Mouse (Mus musculus): Measurements from ENCODE around the gene Gtf2f2. TPM values are rescaled to one million over a fixed set of nuclear protein-coding genes. Genes with fewer than 3 reads are reported as not detected.
"Not testable (repeated sequence)": the region's sequence is repeated elsewhere in the genome, so short reads cannot be mapped to it uniquely, and the experiment has no call there.

Gene Gtf2f2
- polyA plus RNA-seq, 1 experiment from 2014 or later, result 41.8 TPM

DNA sequence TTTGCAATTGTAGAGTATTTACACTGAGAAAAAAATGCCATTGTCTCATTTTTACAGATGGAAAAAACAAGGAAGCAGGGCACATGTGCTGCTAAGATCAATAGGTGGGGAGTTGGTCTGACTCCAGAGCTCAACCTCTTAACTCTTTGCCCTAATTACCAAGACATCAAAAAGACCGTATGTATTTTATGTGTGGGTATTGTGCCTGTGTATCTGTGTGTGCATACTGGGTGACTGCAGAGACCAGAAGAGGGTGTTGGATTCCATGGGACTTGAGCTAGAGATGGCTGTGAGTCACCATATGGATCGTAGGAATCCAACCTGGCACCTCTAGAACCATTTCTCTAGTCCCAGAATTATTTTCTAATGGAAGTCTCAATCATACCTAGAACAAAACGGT lies 68.3 kb downstream of the Gtf2f2 start:
- H3K27ac ChIP-seq, result no peak overlapping the region
- ATAC-seq (ENCODE audit: low FRiP score) (no peak), DNase-seq (ENCODE audit: low spot score) (no peak)
- no peaks in the 10 kb centered on the region for H3K36me3 ChIP-seq (replicated peaks; ENCODE audit: control insufficient read depth, insufficient read depth)
- 98% methylated on average over 3 of the region's 3 CpGs for WGBS
- H3K9ac ChIP-seq, result no peak overlapping the region
- H3K4me1 ChIP-seq (replicated peaks; ENCODE audit: control insufficient read depth, insufficient read depth, low read length), result 0 out of 2 replicates have a peak, but pooled peaks cover 3% of the 10 kb centered on the region
- no peak overlapping the region for H3K4me3 ChIP-seq (replicated peaks; ENCODE audit: low read length)
- no peak overlapping the region for H3K4me2 ChIP-seq (replicated peaks)
- no peaks in the 10 kb centered on the region for H3K9me3 ChIP-seq (ENCODE audit: control insufficient read depth, low read length)
- no peaks in the 10 kb centered on the region for H3K27me3 ChIP-seq (ENCODE audit: control insufficient read depth, insufficient read depth, low read length)

DNA sequence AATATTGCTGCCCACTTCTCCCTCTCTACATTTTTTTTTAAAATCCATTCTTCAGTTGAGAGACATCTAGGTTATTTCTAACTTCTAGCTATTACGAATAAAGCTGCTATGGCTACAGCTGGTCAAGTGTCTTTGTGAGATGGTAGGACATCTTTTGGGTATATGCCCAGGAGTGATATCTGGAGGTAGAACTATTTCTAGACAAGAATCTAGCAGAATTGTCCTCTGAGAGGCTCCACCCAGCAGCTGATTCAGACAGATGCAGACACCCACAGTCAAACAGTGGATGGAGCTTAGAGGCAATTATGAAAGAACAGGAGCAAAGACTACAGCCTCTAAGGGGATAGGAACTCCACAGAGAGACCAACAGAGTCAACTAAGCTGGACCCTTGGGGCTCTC lies 69.2 kb downstream of the Gtf2f2 start:
- Histone ChIP-seq H3K27me3 (ENCODE audit: control insufficient read depth, insufficient read depth, low read length) (no peaks in the 10 kb centered on the region), H3K4me2 (replicated peaks) (no peak overlapping the region), H3K9ac (no peak overlapping the region), H3K9me3 (ENCODE audit: control insufficient read depth, low read length) (no peaks in the 10 kb centered on the region), H3K4me1 (replicated peaks; ENCODE audit: control insufficient read depth, insufficient read depth, low read length) (no peaks in the 10 kb centered on the region), H3K4me3 (replicated peaks; ENCODE audit: low read length) (no peak overlapping the region), H3K36me3 (replicated peaks; ENCODE audit: control insufficient read depth, insufficient read depth) (no peaks in the 10 kb centered on the region), H3K27ac (no peak overlapping the region)
- whole genome bisulfite sequencing, result 97% methylated on average over 1 of the region's 1 CpGs
- DNase-seq (ENCODE audit: low spot score) (no peak), ATAC-seq (ENCODE audit: low FRiP score) (no peak)

DNA sequence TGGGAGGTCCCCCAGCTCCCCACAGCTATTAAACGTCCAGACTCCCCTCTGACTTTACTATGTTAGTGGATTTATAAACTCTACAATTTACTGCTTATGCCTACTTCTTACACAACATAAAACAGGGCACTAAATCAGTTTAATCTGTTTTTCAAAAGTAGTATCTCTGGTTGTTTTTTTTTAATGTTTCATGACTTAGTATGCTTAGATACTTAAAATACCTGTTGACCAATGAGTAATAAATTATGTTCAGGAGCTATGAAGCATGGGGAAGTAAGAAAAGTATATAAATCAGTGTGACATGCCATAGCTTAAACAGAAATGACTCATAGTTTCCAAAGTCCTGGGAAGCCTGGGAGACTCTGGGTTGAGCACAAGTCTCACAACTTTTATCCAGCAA lies 73.0 kb downstream of the Gtf2f2 start:
- no peak overlapping the region for H3K4me3 ChIP-seq (replicated peaks; ENCODE audit: low read length)
- ATAC-seq (ENCODE audit: low FRiP score) (no peak), DNase-seq (ENCODE audit: low spot score) (no peak)
- no peaks in the 10 kb centered on the region for H3K27me3 ChIP-seq (ENCODE audit: control insufficient read depth, insufficient read depth, low read length)
- no peaks in the 10 kb centered on the region for H3K4me1 ChIP-seq (replicated peaks; ENCODE audit: control insufficient read depth, insufficient read depth, low read length)
- no peak overlapping the region for H3K27ac ChIP-seq
- WGBS, result 78% methylated on average over 1 of the region's 1 CpGs
- no peaks in the 10 kb centered on the region for H3K9me3 ChIP-seq (ENCODE audit: control insufficient read depth, low read length)
- H3K9ac ChIP-seq, result no peak overlapping the region
- H3K4me2 ChIP-seq (replicated peaks), result no peak overlapping the region
- H3K36me3 ChIP-seq (replicated peaks; ENCODE audit: control insufficient read depth, insufficient read depth), result no peaks in the 10 kb centered on the region

DNA sequence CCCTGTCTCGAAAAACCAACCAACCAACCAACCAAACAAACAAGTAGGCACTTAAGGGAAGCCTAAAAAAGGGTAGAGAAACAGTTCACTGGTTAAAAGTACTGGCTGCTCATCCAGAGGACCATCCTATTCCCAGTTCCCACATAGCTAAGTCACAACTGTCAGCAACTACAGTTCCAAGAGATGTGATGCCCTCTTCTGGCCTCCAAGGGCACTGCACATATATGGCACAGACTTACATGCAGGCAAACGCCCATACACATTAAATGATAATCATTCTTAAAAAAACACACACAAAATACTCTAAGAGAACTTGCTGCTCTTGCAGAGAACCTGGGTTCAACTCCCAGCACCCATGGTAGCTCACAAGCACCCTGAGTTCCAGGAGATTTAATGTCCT lies 76.3 kb downstream of the Gtf2f2 start:
- Histone ChIP-seq H3K27me3 (ENCODE audit: control insufficient read depth, insufficient read depth, low read length) (no peaks in the 10 kb centered on the region), H3K4me2 (replicated peaks) (no peak overlapping the region), H3K4me3 (replicated peaks; ENCODE audit: low read length) (no peak overlapping the region), H3K9ac (no peak overlapping the region), H3K36me3 (replicated peaks; ENCODE audit: control insufficient read depth, insufficient read depth) (no peaks in the 10 kb centered on the region), H3K27ac (no peak overlapping the region), H3K9me3 (ENCODE audit: control insufficient read depth, low read length) (no peaks in the 10 kb centered on the region), H3K4me1 (replicated peaks; ENCODE audit: control insufficient read depth, insufficient read depth, low read length) (no peaks in the 10 kb centered on the region)
- DNase-seq (ENCODE audit: low spot score) (no peak), ATAC-seq (ENCODE audit: low FRiP score) (no peak)
- 84% methylated on average over 2 of the region's 2 CpGs for WGBS

DNA sequence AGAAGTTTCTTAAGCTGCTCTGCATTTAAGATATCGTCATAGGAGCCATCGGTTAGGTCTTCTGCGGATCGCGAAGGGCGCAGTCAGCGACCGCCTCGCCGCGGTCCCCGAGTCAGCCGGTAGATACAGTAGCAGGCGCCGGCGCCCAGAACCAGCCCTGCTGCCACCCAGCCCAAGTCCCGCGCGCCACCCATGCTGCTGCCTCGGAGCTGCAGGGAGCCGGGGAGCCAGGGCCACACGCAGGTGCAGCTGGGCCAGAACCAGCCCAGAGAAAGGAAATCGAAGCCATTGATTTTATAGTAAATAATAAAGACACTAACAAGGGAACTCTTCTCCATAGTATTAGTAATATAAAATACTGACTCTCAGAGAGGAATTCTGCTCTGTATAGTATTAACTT lies 79.4 kb downstream of the Gtf2f2 start:
- Histone ChIP-seq H3K9me3 (ENCODE audit: control insufficient read depth, low read length) (no peaks in the 10 kb centered on the region), H3K4me1 (replicated peaks; ENCODE audit: control insufficient read depth, insufficient read depth, low read length) (no peaks in the 10 kb centered on the region), H3K4me3 (replicated peaks; ENCODE audit: low read length) (no peak overlapping the region), H3K9ac (no peak overlapping the region), H3K36me3 (replicated peaks; ENCODE audit: control insufficient read depth, insufficient read depth) (no peaks in the 10 kb centered on the region), H3K27me3 (ENCODE audit: control insufficient read depth, insufficient read depth, low read length) (no peaks in the 10 kb centered on the region), H3K4me2 (replicated peaks) (no peak overlapping the region), H3K27ac (no peak overlapping the region)
- DNase-seq (ENCODE audit: low spot score) (no peak), ATAC-seq (ENCODE audit: low FRiP score) (no peak)
- WGBS, result 98% methylated on average over 23 of the region's 23 CpGs

DNA sequence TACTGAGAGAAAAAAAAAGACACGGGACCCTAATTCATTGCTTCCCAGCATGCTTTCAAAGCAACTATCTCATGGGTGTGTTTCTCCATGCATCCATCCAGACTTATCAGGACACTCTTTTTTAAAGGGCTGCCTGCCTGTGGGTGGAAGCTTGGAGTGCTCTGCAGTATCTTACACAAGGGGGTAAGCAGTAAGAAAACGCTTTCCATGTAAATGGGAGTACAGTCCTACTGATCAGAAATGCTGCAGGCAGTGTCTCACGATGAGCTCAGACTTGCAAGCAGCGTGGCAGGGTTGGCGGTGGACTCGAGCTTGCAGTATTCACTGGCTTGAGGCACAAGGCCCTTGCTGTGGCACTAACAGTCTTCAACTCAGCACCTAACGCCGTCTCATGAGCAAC lies 81.0 kb downstream of the Gtf2f2 start:
- 87% methylated on average over 8 of the region's 8 CpGs for WGBS
- ATAC-seq (ENCODE audit: low FRiP score); DNase-seq (ENCODE audit: low spot score); H3K4me2 ChIP-seq (replicated peaks); H3K4me3 ChIP-seq (replicated peaks; ENCODE audit: low read length); H3K9ac ChIP-seq; H3K9me3 ChIP-seq (ENCODE audit: control insufficient read depth, low read length); H3K36me3 ChIP-seq (replicated peaks; ENCODE audit: control insufficient read depth, insufficient read depth); H3K4me1 ChIP-seq (replicated peaks; ENCODE audit: control insufficient read depth, insufficient read depth, low read length); H3K27me3 ChIP-seq (ENCODE audit: control insufficient read depth, insufficient read depth, low read length); H3K27ac ChIP-seq: not testable (repeated sequence)

DNA sequence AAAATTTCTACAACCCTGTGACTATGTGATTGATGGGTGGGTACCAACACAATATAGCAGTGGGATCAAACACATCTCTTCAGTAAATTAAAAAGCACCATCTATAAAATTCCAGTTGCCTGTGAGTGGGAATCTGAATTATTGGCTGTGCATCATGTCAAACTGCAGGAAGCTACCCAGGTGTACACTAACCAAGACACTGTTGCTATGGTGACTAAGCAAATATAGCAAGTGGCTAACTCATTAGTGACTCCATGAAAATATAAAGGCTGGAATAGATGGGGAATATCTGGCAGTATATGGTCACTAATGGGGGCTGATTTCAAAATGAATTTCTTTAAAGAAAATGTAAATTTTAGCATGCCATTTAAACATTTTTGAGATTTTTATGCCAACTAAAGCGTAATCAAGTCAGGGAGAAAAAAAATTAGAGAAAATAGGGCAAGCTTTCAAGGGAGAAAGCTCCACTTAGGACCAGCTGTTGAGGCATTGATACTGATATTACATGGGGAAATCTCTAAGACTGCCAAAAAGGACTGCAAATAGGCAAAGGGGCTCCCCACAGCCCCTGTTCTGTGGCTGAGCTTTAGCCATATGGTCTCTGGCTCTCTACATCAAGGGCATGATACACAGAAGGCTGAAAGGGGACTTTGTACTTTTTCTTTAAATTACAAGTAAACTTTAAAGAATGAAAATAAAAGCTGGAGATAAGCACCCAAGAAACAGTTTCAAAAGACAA lies 87.2 kb downstream of the Gtf2f2 start:
- H3K4me1 ChIP-seq (replicated peaks; ENCODE audit: control insufficient read depth, insufficient read depth, low read length), result peaks cover 11% of the 10 kb centered on the region; the same call in 1 of the 2 replicates
- H3K9me3 ChIP-seq (ENCODE audit: control insufficient read depth, low read length), result no peaks in the 10 kb centered on the region
- no peak; the same call in 1 of the 2 replicates for ATAC-seq (ENCODE audit: low FRiP score)
- no peaks in the 10 kb centered on the region for H3K36me3 ChIP-seq (replicated peaks; ENCODE audit: control insufficient read depth, insufficient read depth)
- H3K27me3 ChIP-seq (ENCODE audit: control insufficient read depth, insufficient read depth, low read length), result no peaks in the 10 kb centered on the region
- no peak overlapping the region for H3K4me2 ChIP-seq (replicated peaks)
- H3K9ac ChIP-seq, result no peak overlapping the region
- H3K27ac ChIP-seq, result peak overlapping the region; percentile 58; the same call in 1 of the 2 replicates
- H3K4me3 ChIP-seq (replicated peaks; ENCODE audit: low read length), result no peak overlapping the region
- no peak for DNase-seq (ENCODE audit: low spot score)
- WGBS, result 72% methylated on average over 1 of the region's 1 CpGs

DNA sequence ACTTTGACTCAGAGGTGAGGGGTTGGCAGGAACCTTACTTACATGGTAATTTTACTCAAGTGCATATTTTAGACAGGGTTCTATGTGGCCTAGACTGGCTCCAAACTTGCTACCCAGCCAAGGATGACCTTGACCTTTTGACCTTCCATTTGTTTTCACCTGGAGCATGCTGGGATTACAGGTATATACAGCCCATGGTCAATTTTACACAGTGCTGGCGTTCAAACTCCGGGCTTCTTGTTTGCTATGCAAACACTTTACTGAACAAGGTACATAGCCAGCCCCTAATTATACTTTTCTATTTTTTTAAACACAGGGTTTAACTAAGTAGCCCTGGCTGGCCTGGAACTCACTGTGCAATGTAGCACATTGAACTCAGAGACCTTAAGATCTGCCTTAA lies 98.0 kb downstream of the Gtf2f2 start:
- WGBS, result 96% methylated on average over 2 of the region's 2 CpGs
- DNase-seq (ENCODE audit: low spot score) (no peak), ATAC-seq (ENCODE audit: low FRiP score) (no peak)
- H3K9me3 ChIP-seq (ENCODE audit: control insufficient read depth, low read length), result no peaks in the 10 kb centered on the region
- H3K4me3 ChIP-seq (replicated peaks; ENCODE audit: low read length), result no peak overlapping the region
- no peaks in the 10 kb centered on the region for H3K36me3 ChIP-seq (replicated peaks; ENCODE audit: control insufficient read depth, insufficient read depth)
- no peaks in the 10 kb centered on the region for H3K4me1 ChIP-seq (replicated peaks; ENCODE audit: control insufficient read depth, insufficient read depth, low read length)
- H3K27me3 ChIP-seq (ENCODE audit: control insufficient read depth, insufficient read depth, low read length), result no peaks in the 10 kb centered on the region
- H3K27ac ChIP-seq, result no peak overlapping the region
- no peak overlapping the region for H3K4me2 ChIP-seq (replicated peaks)
- no peak overlapping the region for H3K9ac ChIP-seq

DNA sequence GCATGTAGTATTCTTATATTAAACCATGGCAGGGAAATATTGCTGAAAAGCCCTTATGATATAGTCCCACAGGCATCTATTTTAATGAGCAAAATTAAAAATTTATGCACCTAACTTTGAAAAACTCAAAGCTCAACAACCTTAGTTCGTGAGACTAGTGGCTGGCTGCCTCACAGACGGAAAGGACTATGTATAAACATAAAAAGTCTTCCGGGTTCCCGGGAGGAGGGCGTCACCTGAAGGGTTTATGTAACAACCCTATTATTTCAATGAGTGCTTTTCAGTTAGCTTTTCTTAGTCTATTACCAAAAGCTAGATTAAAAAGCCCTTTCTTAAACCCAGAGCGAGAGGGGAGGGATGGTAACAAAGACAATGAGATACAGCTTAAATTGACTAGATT lies 98.7 kb downstream of the Gtf2f2 start:
- ATAC-seq (ENCODE audit: low FRiP score) (no peak), DNase-seq (ENCODE audit: low spot score) (no peak)
- no peak overlapping the region for H3K27ac ChIP-seq
- H3K36me3 ChIP-seq (replicated peaks; ENCODE audit: control insufficient read depth, insufficient read depth), result no peaks in the 10 kb centered on the region
- no peaks in the 10 kb centered on the region for H3K9me3 ChIP-seq (ENCODE audit: control insufficient read depth, low read length)
- no peaks in the 10 kb centered on the region for H3K4me1 ChIP-seq (replicated peaks; ENCODE audit: control insufficient read depth, insufficient read depth, low read length)
- H3K4me2 ChIP-seq (replicated peaks), result no peak overlapping the region
- H3K4me3 ChIP-seq (replicated peaks; ENCODE audit: low read length), result no peak overlapping the region
- H3K27me3 ChIP-seq (ENCODE audit: control insufficient read depth, insufficient read depth, low read length), result no peaks in the 10 kb centered on the region
- no peak overlapping the region for H3K9ac ChIP-seq
- WGBS, result 81% methylated on average over 6 of the region's 6 CpGs

DNA sequence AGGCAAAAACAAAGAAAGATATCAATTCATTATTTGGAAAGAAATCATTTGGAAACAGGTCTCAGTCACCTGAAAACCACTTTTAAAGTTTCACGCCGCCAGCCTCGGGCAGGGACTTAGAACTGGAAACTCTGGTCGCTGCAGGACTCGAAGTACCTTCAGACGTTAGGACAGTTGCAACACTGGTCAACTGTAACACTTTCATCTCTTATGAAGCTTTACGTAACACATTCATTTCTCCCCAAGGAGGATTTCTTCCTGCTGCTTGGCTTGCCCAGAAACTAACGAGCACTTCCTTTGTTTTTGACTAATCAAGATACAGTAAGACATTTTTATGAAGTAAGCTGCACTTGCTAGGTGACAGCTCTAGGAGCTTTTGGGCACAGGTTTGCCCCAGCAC lies 103.7 kb downstream of the Gtf2f2 start:
- no peak overlapping the region for H3K9ac ChIP-seq
- H3K4me2 ChIP-seq (replicated peaks), result no peak overlapping the region
- no peaks in the 10 kb centered on the region for H3K4me1 ChIP-seq (replicated peaks; ENCODE audit: control insufficient read depth, insufficient read depth, low read length)
- no peak overlapping the region for H3K27ac ChIP-seq
- 93% methylated on average over 8 of the region's 8 CpGs for WGBS
- ATAC-seq (ENCODE audit: low FRiP score) (no peak), DNase-seq (ENCODE audit: low spot score) (no peak)
- H3K4me3 ChIP-seq (replicated peaks; ENCODE audit: low read length), result no peak overlapping the region
- H3K9me3 ChIP-seq (ENCODE audit: control insufficient read depth, low read length), result no peaks in the 10 kb centered on the region
- peaks cover 12% of the 10 kb centered on the region for H3K36me3 ChIP-seq (replicated peaks; ENCODE audit: control insufficient read depth, insufficient read depth)
- H3K27me3 ChIP-seq (ENCODE audit: control insufficient read depth, insufficient read depth, low read length), result no peaks in the 10 kb centered on the region
